Mouse (Mus musculus) cerebellum, adult 11-12 months (tissue): Measurements from ENCODE around the gene 4930404N11Rik.
A peak's percentile ranks its signal among the peaks of the same experiment; 100 is the strongest.

ENCODE experiments used
- DNase-seq: peaks from one replicate; pipeline ENCODE4 v3.0.0; 2022

The 4930404N11Rik gene

DNA sequence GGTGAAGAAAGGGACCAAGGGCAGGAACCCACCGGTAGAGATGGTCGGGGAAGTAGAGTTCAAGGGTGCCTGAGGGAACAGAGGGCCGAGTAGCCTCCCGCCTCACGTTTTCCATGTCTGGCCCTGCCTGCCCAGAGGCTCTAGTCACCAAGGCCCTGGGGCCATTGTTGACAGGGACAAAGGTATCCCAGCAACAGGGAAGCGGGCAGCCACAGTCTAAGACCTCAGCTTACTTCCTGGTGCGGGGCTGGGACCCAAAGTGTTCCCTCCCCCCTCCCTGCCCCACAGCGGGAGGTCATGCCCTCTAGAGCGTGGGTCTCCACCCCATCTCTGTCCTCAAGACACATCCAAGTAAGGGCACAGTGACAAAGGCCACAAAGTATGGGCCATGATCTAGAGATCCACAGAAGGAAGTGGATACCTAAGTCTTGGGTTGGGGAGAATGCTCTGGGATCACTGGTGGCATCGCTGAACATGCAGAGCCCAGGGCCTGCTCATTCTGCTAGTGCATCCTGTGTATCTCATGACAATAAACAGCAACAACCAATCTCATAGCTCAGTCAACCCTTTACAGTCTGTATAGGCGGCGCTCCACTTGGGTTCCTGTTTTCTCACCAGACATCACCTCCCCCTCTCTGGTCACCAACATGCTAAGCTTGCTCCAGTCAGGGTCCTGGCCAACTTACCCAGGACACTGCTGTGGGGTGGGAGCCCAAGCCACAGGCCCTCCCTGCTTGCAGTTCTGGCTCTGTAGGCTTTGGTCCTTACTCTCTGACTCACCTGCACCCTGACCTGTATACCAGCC lies at the start of gene 4930404N11Rik:
Gene 4930404N11Rik (minus strand): TSS at position 145 of the 805 bp plus-strand sequence.
- no peak for DNase-seq

DNA sequence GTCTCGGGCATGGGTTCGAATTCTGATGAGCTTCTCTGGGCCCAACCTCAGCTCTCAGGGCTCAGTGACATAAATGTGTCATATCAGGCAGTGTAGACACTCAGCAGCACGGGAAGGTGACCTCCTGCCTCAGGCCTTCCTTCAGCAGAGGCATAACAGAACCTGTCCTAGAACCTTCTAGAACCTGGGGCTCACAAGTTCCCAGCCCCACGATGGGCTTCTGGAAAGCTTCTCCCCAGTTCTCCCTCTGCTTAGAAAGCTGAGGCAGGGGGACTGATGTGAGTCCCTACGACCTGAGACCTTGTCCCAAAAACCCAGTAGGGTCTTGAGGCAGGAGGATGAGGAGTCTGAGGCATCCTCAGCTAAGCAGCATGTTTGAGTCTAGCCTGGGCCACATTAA lies 49.5 kb upstream of the 4930404N11Rik start:
- no peak for DNase-seq

DNA sequence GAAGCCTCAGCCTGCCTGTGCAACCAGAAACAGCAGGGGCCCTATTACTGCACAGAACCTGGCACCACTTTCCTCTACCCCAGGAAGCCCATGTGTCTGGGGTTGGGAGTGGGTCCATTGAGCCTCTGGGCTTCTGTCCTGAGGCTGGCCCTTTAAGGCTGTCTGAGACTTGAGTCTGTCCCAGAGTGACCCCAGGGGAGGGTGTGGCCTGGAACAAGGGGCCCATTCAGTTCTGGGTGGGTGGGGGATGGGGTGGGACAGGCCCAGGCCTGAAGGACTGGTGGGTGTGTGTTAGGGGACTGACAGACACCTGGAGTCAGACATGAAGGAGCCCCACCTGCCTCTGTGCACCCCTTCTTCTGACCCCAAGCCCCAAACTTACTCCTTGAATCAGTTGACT lies 49.1 kb upstream of the 4930404N11Rik start:
- DNase-seq, result no peak

DNA sequence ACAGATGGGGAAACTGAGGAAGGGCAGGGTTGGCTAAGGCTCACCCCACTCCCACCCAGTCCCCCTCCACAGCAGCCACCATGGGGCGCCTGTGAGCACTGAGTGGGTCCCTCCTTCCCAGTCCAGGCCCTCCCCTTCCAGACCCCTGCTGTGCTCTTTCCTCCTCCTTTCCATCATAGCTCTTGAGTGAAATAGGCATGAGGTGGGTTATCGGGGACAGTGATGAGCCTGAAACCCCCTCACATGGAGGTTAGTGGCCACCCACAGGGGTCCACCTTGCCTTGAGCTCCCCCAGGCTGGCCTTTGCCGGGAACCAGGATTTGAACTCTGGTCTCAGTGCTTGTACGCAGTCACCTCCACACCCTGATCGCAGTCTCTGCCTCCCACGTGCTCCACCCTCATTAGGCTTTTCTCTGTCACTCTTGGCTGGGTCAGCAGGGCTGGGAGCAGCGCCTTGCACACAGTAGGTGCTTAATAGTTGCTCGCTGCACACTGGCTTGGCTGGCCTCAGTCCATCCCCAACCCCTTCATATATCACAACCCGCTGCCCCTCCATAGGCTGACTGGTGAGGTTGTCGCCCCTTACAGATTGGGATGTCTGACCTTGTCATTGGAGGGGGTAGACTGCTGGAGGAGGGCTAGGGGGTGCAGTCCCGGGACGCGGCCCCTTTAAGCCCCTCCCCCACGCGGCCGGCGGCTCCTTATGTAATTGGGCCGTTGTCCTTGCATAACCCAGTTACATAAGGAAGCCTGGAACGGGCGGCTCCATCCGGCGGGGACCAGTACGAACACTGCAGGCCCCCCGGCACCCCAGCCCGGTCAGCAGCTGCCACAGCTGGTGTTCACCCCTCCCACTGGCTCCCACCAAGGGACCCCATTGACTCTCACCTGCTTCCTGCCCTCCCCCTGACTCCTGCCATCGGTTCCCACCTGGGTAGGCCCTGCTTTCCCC lies 48.0 kb upstream of the 4930404N11Rik start:
- DNase-seq, result peak; percentile 90

DNA sequence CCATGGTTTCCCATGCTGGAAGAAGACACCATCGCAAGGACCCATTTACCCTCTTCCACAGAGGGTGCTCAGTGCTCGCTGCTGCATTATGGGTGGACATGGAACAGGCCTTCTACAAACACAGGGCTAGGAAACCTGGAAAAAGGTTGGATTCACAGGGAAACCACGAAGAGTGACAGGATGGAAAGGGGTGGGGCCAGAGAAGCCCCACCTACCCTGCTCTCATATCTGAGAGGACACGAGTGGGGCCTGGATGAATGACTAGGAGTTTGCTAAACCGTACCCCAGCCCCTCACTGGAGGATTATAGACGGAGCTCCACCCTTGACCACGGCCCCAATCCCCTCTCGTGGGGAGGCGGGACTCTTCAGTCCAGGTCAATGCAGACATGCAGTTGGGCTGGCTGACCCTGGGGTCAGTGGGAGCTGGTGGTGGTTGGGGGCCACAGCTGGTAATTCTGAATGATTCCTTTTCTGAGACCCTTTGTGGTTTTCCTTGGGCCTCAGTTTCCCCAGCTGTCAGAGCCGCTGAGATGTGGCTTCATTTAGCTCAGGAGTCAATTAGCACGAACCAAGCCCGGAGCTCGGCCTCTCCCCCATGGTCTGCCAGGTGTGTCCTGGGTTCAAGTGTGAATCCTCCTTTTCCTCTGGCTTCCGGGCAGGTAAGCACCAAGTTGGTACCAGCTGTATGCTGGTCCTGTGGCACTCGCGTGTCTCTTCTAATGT lies 47.1 kb upstream of the 4930404N11Rik start:
- DNase-seq, result peak; percentile 75

DNA sequence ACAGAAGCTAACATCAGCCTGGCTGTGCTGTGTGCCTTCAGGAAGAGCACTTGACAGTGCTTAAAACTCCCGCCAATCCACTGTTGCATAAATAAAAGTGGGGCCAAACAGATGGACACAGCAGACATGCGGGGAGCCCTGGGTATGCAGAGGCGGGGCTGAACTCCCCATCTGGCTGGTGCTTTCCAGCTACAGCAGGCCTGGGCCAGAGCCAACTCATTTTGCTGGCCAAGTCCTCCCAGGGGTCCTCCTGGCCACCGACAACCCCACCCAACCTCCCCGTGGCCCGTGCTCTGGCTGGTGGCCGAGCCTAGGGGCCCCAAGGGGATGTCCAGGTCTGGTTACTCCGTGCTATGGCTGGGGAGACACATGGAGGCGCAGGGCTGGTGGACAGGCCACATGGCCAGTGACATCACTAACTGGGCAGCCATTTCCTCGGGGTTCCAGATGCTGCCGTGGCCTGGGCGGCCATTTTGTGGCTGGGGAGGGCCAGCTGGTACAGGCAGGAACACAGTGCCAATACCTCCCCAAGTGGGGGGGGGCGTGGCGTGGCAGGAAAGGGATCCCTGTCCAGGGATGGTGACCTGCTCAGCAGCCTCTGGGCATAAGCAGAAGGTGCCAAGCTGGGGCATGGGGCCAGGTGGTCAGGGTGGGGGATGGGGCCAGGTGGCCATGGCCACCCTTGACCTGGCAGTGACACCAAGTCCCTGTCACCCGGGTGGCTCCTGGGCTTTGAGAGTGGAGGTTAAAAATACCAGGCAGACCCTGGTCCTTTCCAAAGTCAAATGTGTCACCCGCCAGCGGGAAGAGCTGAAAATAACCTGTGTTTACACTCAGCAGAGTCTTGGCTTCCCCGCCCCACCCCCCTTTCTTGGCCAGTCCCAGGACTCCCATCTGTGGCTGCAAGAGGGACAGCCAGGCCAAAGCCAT lies 46.1 kb upstream of the 4930404N11Rik start:
- DNase-seq, result peak; percentile 93

DNA sequence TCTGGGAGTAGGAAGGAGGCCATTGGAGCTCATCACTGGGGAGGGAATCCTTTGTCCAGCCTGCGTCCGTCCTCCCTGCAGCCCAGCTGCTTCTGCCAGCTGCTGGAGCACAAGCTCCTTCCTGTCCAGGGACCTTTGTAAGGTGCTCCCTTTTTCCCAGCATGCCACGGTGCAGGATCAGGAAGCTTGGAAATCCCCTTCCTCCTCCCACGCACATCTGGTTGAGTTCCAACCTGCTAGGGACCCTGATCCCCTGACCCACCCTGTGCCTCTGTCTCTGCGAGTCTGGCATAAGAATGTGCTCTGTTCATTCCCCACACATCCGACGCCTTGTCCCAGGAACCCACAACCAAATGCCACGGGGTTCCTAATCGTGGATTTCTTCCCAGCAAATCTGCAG lies 45.4 kb upstream of the 4930404N11Rik start:
- DNase-seq, result no peak

DNA sequence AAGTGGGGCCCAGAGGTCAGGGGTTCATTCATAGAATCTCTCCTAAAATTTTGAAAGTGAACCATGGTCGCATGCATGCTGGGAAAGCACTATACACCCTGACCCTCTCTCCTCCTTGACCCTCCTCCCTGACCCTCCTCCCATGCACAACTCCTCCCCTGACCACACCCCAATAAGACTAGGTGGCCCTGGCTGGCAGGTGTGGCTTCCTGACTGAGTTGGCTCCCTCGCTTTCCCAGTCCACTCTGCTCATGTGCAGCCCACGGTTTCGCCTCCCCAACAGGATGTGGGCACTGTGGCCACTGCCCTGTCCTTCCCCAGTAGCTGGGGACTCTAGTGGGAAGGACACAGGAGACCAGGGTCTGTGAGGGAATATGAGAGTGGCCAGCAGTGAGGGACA lies 44.7 kb upstream of the 4930404N11Rik start:
- peak; percentile 63 for DNase-seq

DNA sequence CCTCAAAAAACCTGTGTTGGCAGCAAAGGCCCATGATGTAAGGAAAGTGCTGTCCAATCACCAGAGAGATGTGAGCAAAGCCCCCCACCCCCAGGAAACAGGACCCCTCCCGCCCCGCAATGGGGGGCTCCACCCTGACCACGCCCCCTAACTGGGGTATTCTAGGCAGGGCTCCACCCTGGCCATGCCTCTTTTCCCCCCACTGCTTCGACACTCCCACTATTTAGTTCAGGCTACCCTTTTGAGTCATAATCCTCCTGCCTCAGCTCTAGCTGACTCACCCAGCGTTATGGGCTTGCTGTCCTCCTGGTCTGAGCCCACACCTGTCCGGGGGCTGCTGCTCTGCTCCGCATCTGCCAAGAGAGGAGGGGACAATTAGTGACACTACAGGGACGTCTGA lies 43.7 kb upstream of the 4930404N11Rik start:
- DNase-seq, result peak; percentile 65

DNA sequence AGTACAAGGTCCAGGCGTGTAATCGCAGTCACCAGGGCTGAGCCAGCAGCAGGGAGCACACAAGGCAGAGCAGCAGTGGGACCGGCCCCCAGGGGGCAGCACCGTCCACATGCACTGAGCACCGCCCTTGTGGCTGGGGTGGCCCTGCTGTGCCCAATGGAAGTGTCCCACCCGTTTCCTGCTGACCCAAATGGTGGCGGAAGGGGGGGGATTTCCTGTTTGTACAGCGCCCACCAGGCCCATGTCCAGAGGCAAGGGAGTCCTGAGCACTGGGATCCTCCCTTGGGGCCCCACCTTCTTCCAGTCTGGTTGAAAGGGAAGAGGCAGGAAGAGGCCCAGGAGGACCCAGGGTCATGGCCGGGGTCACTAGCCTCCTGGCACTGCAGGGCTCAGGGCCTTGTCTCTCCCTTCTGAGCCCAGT lies 43.3 kb upstream of the 4930404N11Rik start:
- DNase-seq, result peak; percentile 78

DNA sequence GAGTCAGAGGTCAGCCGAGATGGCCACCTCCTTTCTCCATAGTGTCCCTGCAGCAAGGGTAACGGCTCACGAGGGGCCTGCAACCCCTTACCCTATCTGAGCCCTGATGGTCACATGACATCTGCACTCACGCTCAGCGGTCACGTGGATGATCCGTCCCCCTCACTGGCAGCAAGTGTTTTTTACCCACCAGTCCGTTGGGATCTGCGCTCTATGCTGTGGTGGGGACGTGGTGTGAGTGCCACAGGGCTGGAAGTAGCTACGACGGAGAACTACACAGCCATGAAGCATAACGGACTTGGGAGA lies 42.8 kb upstream of the 4930404N11Rik start:
- DNase-seq, result no peak

DNA sequence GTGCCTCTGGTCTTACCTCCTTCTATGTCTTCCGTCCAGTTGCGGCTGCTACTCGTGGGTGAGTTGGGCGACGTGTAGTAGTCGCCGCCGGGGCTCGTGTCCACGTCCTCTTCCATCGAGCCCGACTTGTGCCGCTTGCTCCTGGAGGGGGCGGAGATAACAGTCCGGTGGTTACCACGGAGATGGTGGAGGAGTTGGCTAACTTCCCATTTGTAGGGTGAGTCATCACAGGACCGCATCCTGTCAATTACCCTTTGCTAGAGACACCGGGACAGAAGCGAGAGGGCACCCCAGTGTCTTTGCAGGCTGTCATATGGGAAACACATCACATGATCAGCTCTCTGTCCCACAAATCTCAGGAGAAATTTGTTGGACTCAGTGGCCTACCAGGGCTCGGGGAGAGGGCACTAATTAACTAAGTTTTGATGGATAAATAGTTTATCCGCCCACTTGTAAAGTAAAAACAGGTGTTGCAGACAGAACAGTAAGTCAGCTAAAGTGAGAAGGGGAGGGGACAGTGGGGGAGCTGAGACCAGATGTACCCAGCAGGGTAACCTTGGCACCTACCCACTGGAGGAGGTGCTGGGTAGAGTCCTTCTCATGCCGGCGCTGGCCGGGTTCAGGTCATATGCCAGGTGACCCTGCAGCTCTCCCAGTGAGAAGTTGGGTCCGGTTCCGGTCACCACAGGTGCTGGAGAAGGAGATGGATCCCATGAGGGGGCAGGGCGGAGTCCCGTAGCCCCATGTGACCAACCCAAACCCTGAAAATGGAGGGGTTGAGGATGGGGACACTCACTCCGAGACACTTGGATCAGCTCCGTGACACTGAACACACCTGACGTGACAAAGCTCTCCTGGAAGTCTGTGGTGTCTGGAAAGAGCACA lies 42.2 kb upstream of the 4930404N11Rik start:
- DNase-seq, result peak; percentile 89

DNA sequence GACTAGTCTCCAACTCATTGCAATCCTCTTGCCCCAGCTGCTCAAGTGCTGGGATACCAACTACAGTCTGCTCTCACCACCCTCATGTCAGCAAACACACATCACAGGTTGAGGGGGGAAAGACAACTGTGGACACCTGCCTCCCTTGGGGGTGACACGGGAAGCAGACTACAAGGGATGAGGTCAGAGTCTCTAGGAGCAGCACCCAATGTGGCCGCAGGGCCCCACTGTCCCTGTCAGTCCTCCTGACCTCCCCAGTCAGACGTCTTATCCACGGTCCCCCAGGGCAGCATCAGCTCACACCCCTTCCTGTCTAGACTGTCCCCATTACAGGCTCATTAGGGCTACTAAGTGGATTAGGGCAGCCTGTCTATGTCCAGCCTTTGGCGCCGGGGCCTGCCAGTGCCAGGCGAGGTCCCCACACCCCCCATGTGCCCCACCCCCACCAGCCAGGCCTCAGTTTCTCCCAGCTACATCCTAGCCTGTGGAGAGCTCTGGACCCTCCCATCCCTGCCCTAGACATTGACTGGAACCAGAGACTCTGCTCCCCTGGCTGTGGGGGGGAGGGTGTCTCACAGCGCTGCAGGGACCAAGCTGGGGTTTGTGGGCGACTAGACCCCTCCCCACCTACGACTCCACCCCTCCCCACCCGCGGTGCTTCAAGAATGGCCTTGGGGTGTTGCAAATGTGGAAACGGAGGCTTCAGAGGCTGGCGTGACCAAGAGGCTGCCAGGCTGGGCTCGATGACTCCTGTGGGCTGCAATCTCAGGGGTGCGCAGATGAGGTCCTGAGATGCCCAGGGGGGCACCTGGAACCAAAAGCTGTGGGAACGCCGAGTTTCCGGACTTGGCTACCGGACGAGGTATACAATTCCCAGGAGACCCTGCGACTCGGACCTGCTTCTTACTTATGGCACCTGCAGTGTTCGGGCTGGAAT lies 41.2 kb upstream of the 4930404N11Rik start:
- peak; percentile 69 for DNase-seq

DNA sequence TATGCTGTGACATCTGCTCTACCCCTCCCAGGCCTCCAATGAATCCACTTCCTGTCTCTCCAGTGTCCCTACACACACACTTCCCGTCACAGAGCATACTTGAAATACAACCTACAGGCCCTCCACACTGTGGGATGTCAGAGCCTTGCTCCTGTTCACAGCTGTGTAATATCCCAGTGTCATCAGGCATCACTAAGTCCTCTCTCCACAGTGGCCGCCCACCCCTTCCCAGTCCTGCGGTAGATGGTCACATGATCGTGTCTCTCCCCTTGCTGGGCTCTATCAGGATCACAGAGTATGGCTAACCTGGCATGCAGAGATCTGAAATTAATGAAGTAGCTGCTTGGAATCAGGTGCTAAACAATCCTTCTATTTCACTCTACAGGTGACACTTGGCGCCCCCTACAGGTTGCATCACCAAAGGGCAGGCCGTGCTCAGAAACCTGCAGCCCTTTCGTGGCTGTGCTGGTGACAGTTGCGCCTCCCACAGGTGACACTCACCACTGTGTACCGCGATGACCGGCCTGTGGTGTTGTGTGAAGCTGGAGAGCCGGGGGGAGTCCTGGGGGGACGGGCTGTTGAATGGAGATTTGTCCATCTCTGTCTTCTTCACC lies 40.1 kb upstream of the 4930404N11Rik start:
- DNase-seq, result peak; percentile 83

DNA sequence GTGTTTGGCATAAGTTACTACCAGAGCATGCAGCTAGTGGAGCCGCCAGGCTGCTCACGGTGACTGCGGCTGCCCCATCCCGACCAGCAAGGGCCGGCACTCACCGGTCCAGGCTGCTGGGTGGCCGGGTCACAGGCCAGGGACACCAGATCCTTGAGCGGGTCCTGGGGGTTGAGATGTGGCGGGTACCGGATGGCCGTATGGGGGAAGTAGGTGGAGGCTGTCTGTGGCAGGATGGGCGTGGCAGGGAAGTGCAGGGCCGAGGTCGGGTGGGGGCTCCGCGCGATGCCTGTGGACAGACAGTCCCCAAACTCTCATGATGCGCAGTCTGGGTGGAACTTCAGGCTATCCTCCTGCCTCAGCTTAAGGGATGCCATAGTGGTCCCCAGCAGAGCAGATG lies 39.1 kb upstream of the 4930404N11Rik start:
- no peak for DNase-seq

DNA sequence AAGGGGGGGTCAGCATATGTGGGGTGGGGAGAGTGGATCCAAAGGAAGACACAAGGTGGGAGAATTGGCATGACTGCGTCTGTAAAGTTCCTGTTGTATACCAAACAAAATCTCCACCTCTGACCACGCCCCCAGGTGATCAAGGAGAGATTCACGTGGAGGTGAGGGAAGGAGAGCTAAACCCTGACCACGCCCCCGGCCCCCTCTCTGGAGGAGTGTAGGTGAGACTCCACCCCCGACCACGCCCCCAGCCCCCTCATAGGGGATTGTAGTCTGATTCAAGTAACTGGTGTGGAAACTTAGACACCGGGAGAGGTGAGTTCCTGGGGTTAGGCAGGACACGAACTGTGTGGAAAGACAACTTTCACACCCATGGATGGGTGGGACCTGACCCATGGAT lies 38.5 kb upstream of the 4930404N11Rik start:
- no peak for DNase-seq

DNA sequence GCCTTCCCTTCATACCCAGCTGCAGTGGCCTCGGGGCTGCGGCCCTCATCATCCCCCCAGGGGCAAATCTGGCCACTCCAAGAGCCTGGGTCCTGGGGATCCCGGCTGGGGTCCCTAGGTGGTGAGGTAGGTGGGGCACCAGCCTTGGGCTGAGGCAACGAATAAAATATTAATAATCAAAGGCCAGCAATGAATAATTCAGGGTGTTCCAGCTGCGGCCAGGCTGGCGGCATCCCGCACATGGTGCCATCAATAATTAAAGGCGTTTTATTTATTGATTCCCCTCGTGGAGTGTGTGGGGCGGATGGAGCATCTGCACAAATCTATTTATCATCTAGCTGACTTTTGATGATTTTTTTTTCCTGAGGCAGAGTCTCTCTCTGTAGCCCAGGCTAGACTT lies 37.9 kb upstream of the 4930404N11Rik start:
- DNase-seq, result no peak

DNA sequence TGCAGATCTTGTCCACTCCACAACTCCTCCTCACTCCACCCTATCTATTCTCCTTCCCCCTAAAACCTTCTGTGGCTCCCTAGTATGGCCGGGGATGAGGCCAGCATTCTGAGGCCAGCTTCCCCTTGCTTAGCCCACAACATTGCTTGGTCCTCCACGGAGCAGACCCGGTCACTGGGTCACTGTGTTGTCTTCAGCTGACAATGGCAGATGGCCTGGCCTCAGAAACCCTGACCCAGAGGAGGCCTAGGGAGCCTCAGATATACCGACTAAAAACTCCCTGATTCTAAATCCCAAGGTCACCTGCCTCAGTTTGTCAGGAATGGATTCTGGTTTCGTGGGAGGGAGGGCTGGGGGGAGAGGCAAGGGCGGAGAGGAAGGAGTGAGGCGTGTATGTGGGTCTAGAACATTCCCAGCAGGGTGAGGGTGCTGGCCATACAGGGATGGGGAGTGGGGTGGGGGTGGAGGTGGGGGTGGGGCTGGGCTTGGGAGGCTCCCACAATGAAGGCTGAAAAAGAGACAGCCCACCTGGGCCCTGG lies 36.7 kb upstream of the 4930404N11Rik start:
- no peak for DNase-seq
